Mouse (Mus musculus) lung, postnatal 0 days (tissue): ENCODE measurements around the gene Rhebl1.

Experiments used
- CTCF ChIP-seq: IDR thresholded peaks from 2 replicates; pipeline ENCODE4 v1.5.1; 2016; ENCODE audit warnings: antibody characterized with exemption, mild to moderate bottlenecking
- EP300 ChIP-seq: IDR thresholded peaks from 2 replicates; pipeline ENCODE4 v1.6.1; 2016; ENCODE audit warnings: antibody characterized with exemption, mild to moderate bottlenecking, control low read depth

DNA sequence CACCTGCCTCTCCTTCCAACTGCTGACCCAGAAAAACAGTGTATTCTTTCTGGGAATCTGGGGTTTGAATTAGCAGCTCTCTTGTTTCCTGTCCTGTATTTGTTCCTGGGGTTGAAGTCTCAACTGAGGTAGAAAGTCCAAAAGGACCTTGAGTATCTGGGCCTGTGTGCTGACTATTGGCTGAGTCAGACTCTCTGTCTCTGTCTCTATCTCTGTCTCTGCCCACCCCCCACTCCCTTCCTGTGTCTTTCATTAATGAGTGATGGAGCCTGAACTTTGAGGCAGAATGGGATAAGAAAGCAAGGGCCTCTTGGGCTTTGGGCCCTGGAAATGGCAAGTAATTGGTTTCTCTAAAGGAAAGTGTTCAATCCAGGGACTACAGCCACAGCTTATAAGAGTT is 10.7 kb downstream of the Rhebl1 start:
- TF ChIP-seq CTCF (no peak), EP300 (no peak)
